Mouse (Mus musculus) thymus, adult 2 months (tissue): ENCODE data around the gene Hscb.

Experiments used
- CTCF ChIP-seq: fragments of 200-500 bp; IDR thresholded peaks from 2 replicates; pipeline ENCODE4 v1.5.1; 2012; ENCODE audit warnings: mild to moderate bottlenecking, control low read depth, low read length, moderate library complexity, borderline replicate concordance; ENCODE audit not compliant: control insufficient read depth, poor library complexity, insufficient read depth; ENCODE audit errors: extremely low read depth
- POLR2A ChIP-seq: fragments of 200-500 bp; IDR thresholded peaks from 2 replicates; pipeline ENCODE4 v1.6.1; 2012; ENCODE audit warnings: mild to moderate bottlenecking, low read length, control low read depth, moderate library complexity; ENCODE audit not compliant: control insufficient read depth, poor library complexity, insufficient read depth; ENCODE audit errors: extremely low read depth

DNA sequence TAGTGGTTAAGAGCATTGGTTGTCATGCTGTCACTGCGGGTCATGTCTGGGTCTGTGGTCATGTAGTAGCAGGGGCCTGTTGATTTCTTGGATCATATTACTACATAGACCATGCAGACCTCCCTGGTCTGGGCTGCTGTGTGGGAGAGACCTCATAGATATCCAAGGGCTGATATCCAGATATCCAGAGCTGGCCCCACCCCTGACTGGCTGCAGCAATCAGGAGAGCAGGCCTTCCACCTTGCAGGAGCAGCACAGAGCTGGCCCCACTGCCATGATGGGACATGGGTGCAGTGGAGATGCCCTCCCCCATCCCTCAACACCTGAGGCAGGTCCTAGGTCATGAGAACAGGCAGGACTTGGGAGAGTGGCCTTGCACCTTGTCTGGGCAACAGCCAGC, 35.7 kb upstream of the Hscb start:
- TF ChIP-seq CTCF (no peak), POLR2A (no peak)
